Mouse (Mus musculus) testis, adult 2 months (tissue): ENCODE measurements around the gene I0C0044D17Rik.

Experiments used
- CTCF ChIP-seq: fragments of 200-500 bp; IDR thresholded peaks from 2 replicates; pipeline ENCODE4 v1.5.1; 2012; ENCODE audit warnings: low read depth, mild to moderate bottlenecking, inconsistent platforms, low read length, moderate library complexity; ENCODE audit not compliant: control insufficient read depth, insufficient read depth, insufficient replicate concordance
- POLR2A ChIP-seq: fragments of 200-500 bp; IDR thresholded peaks from 2 replicates; pipeline ENCODE4 v1.6.1; 2012; ENCODE audit warnings: low read depth, mild to moderate bottlenecking, inconsistent platforms, low read length, moderate library complexity; ENCODE audit not compliant: control insufficient read depth

DNA sequence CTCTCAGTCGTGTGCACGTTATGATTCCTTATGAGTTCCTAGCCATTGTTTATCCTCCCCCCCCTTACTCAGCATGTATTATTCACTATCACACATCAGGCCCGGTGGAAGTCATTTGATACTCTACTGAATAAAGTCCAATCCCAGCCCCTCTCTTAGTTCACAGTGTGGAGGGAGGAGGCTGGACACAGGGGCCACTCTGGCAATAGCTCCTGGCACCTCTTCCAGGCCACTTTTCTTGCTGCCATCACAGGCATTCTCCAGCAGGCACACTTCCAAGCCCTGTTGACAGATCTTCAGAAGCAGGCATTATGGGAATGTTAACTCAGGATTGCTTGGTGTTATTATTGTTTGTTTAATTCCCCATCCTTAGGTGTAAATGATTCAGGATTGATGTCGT, 11.1 kb upstream of the I0C0044D17Rik start:
- TF ChIP-seq POLR2A: no peak
- TF ChIP-seq CTCF: no peak
